Mouse (Mus musculus): ENCODE measurements around the gene A730009L09Rik. TPM values are rescaled to one million over a fixed set of nuclear protein-coding genes. Genes with fewer than 3 reads are reported as not detected.

Gene A730009L09Rik
- polyA plus RNA-seq, 1 experiment from 2014 or later: not detected

DNA sequence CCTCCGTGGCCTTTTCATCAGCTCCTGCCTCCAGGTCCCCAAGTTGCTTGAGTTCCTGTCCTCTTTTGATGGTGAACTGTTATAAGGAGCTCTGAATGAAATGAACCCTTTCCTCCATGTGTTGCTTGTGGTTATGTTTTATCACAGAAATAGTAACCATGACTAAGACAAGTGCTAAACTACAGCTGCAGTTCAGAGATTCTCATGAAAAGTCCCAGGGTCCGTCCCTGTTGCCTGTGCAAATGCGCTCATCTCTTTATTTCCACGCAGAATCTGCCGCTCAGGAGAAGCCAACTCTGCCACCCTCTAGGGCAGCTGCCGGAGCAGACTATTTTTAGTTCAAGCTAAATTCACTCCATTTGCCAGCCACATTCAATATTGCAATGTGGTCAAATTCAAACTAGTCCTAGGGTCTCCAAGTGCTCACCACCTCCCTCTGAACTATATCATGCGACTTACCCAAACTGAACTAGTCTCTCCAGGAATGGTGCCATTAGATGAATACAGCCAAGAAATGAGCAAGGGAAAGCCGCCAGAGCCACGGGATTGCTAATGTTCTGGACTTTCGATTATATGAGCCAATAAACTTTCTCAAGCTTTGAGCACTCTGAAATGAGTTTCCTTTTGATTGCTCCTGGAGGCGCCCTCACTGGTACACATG is 7.2 kb downstream of the A730009L09Rik start:
- no peaks in the 10 kb centered on the region for H3K9me3 ChIP-seq
- no peak for ATAC-seq (ENCODE audit: insufficient read depth, low FRiP score, low read depth)
- no peaks in the 10 kb centered on the region for H3K36me3 ChIP-seq
- H3K4me2 ChIP-seq: no peak overlapping the region
- WGBS: 88% methylated on average over 11 of the region's 11 CpGs
- H3K4me3 ChIP-seq (replicated peaks): no peak overlapping the region
- no peak overlapping the region for H3K27ac ChIP-seq
- no peaks in the 10 kb centered on the region for H3K27me3 ChIP-seq (replicated peaks)
- no peak overlapping the region for H3K9ac ChIP-seq
- H3K4me1 ChIP-seq: no peaks in the 10 kb centered on the region

DNA sequence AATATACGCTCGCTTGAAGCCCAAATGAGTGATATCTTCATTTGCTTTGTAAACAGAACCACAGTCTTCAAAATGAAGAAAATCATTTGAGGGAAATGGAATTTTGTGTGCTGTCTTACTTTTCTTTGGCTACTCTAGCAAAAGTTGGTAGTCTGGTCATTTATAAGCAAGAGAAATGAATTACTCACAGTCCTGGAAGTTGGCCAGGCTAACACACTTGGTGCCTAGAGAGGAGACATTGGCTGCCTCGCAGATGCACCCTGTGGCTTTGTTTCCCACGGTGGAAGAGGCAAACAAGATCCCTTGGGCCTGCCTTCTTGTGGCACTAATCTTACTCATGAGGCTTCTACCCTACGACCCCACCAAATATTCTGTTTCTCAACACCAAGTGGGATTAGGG is 8.1 kb downstream of the A730009L09Rik start:
- Histone ChIP-seq H3K36me3 (no peaks in the 10 kb centered on the region), H3K9ac (no peak overlapping the region), H3K9me3 (no peaks in the 10 kb centered on the region), H3K27ac (no peak overlapping the region), H3K4me2 (no peak overlapping the region), H3K4me1 (no peaks in the 10 kb centered on the region), H3K27me3 (replicated peaks) (no peaks in the 10 kb centered on the region), H3K4me3 (replicated peaks) (no peak overlapping the region)
- 75% methylated on average over 5 of the region's 5 CpGs for WGBS
- ATAC-seq (ENCODE audit: insufficient read depth, low FRiP score, low read depth): no peak

DNA sequence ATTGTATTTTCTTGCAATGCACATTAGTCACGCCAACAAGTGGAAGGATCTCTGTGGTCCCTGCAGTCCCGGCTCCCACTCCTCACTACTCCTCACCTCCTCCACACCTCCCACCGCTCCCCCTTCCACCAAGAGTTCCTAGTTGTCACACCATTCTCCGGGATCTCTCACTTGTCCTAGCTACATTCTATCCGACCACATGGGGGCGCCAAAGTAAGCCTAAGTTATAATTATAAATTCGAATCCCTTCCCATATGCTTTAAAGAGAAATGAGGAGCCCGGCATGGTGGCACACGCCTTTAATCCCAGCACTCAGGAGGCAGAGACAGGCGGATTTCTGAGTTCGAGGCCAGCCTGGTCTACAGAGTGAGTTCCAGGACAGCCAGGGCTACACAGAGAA is 12.5 kb downstream of the A730009L09Rik start:
- Histone ChIP-seq H3K4me2 (no peak overlapping the region), H3K4me3 (replicated peaks) (no peak overlapping the region), H3K36me3 (no peaks in the 10 kb centered on the region), H3K9ac (no peak overlapping the region), H3K27ac (no peak overlapping the region), H3K27me3 (replicated peaks) (no peaks in the 10 kb centered on the region), H3K4me1 (no peaks in the 10 kb centered on the region), H3K9me3 (no peaks in the 10 kb centered on the region)
- no peak for ATAC-seq (ENCODE audit: insufficient read depth, low FRiP score, low read depth)
- WGBS: 60% methylated on average over 11 of the region's 11 CpGs

DNA sequence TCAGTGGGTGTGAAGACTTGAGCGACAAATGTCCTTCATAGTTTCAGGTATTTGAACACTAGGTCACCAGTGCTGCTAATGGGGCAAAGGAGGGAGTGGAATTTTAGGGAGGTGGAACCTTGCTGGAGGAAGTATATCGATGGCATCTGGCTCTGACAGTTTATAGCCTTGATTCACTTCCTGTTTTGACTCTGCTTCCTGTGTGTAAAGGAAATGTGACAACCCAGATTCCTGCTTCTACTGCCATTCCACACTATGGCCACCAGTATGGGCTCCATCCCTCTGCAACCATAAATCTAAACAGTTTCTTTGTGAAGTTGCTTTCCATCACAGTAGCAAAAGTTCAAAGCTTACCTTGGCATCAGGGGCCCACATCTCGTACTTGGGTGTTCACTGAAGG is 17.9 kb downstream of the A730009L09Rik start:
- ATAC-seq (ENCODE audit: insufficient read depth, low FRiP score, low read depth): no peak
- Histone ChIP-seq H3K4me1 (no peaks in the 10 kb centered on the region), H3K9me3 (no peaks in the 10 kb centered on the region), H3K9ac (no peak overlapping the region), H3K27me3 (replicated peaks) (no peaks in the 10 kb centered on the region), H3K36me3 (no peaks in the 10 kb centered on the region), H3K27ac (no peak overlapping the region), H3K4me3 (replicated peaks) (no peak overlapping the region), H3K4me2 (no peak overlapping the region)
- 88% methylated on average over 3 of the region's 3 CpGs for WGBS

DNA sequence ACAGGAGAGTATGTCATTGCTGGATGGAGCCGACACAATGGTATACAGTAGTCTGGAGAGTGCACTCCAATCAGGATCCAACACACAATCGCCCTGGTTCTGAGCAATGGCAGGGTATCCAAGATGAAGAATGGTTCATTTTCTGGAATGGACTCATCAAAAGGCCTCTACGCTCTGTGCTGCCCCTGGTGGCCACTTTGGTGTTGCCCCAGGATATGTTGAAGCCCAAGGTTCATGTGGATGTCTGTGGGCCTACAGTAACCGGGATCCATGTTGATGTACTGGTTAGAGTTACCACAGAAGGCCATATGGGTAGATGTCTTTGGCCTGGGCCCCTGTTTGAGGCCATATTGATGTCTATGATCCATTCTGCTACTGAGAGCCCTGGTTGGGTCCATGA is 31.1 kb downstream of the A730009L09Rik start:
- H3K27ac ChIP-seq: no peak overlapping the region
- H3K9ac ChIP-seq: no peak overlapping the region
- H3K9me3 ChIP-seq: no peaks in the 10 kb centered on the region
- no peak; the same call in 1 of the 2 replicates for ATAC-seq (ENCODE audit: insufficient read depth, low FRiP score, low read depth)
- H3K4me2 ChIP-seq: no peak overlapping the region
- WGBS: 86% methylated on average over 4 of the region's 4 CpGs
- no peaks in the 10 kb centered on the region for H3K4me1 ChIP-seq
- no peaks in the 10 kb centered on the region for H3K36me3 ChIP-seq
- no peaks in the 10 kb centered on the region for H3K27me3 ChIP-seq (replicated peaks)
- no peak overlapping the region for H3K4me3 ChIP-seq (replicated peaks)

DNA sequence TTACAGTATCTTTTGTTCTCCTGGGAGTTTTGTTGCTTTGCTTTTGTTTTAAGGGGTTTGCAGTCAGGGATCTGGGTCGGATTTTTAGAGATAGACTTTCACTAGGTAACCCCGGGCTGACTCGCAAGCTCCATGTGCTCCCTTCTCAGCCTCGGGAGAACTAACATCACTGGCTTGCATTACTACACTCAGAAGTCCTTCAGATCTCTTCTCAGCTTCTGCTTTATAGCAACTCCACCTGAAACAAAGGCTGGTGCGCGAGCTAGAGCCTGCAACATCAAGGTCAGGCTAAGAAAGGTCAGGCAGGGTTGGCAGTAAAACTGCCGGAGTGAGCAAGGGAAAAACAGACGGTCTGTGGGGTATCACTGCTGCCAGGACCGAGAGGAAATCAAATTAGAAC is 34.2 kb downstream of the A730009L09Rik start:
- H3K9ac ChIP-seq: no peak overlapping the region
- H3K4me1 ChIP-seq: no peaks in the 10 kb centered on the region
- WGBS: 50% methylated on average over 9 of the region's 9 CpGs
- no peak overlapping the region for H3K4me3 ChIP-seq (replicated peaks)
- H3K9me3 ChIP-seq: no peaks in the 10 kb centered on the region
- H3K27ac ChIP-seq: no peak overlapping the region
- no peaks in the 10 kb centered on the region for H3K27me3 ChIP-seq (replicated peaks)
- H3K36me3 ChIP-seq: no peaks in the 10 kb centered on the region
- H3K4me2 ChIP-seq: no peak overlapping the region
- ATAC-seq (ENCODE audit: insufficient read depth, low FRiP score, low read depth): no peak

DNA sequence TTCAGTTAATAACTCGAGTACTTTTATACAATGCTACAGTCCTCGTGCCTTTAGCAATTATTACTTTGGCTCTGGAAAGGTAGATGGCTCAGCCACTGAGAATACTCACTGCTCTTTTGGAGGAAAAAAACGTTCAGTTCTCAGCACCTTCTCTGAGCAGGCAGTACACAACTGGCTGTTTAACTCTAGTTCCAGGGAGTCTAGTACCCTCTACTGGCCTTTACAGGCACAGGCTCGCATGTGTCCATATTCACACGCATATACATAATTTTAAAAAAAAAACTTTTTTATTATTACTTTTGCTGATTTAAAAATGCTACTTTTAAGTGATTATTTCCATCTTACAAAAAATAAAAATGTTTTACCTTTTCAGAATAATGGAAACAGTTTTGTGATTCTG is 35.5 kb downstream of the A730009L09Rik start:
- ATAC-seq (ENCODE audit: insufficient read depth, low FRiP score, low read depth): no peak
- H3K36me3 ChIP-seq: no peaks in the 10 kb centered on the region
- no peaks in the 10 kb centered on the region for H3K4me1 ChIP-seq
- WGBS: 81% methylated on average over 5 of the region's 5 CpGs
- no peak overlapping the region for H3K9ac ChIP-seq
- no peaks in the 10 kb centered on the region for H3K27me3 ChIP-seq (replicated peaks)
- no peak overlapping the region for H3K27ac ChIP-seq
- H3K9me3 ChIP-seq: no peaks in the 10 kb centered on the region
- H3K4me3 ChIP-seq (replicated peaks): no peak overlapping the region
- H3K4me2 ChIP-seq: no peak overlapping the region

DNA sequence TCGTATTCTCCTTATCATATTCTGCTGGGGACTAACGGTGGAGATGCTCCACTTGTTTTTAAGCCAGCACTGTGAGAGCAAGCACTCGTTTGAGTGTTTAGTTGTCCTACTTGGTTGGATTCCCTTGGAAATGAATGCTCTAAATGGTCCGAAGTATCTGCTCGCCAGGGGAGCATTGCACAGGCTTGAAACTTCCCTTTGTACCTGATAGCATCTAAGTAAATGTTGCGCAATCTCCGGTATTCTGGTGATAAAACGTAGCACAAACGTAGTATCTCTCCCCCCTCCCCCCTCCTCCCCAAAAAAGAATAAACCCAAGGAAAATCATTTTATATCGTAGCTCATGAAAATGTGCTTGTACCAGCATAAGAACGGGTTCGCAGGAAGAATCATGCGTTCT is 39.1 kb downstream of the A730009L09Rik start:
- no peak overlapping the region for H3K4me3 ChIP-seq (replicated peaks)
- no peaks in the 10 kb centered on the region for H3K27me3 ChIP-seq (replicated peaks)
- no peak overlapping the region for H3K27ac ChIP-seq
- H3K9me3 ChIP-seq: no peaks in the 10 kb centered on the region
- no peak for ATAC-seq (ENCODE audit: insufficient read depth, low FRiP score, low read depth)
- no peaks in the 10 kb centered on the region for H3K36me3 ChIP-seq
- no peaks in the 10 kb centered on the region for H3K4me1 ChIP-seq
- no peak overlapping the region for H3K4me2 ChIP-seq
- 80% methylated on average over 13 of the region's 13 CpGs for WGBS
- no peak overlapping the region for H3K9ac ChIP-seq

DNA sequence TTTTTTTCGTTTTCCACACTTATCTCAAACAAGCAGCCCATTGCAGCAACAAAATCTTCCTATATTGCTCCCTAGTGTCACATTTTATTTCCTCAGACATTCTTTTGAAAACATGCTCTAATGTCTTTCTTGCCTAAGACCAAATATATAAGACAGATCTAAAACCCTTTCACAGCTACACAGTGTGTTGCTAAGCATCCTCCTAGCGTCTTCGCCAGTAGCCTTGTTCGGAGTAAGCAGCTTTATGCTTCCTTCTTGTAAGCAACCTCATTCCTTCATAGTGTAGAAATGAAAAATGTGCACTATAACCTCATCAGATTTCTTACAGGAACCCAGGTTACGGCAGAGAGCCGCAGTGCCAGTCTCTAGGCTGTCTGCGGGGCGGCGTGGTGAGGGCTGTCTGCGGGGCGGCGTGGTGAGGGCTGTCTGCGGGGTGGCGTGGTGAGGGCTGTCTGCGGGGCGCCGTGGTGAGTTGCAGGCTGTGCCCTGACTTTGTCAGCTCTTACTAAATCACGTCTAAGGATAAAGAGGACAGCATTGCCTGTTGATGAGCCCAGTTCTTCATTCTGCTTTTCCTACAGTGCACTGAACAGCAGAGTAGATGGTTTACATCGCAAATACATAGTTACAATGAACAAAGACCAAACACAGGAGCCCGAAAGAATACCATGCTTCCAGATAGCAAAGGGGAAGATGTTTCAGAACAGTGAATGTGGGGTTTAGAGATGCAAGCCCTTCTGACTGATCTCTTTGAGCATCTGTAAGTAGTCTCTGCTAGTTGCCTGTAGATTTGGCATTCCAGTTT is 43.4 kb downstream of the A730009L09Rik start:
- H3K27ac ChIP-seq: no peak overlapping the region
- no peak overlapping the region for H3K9ac ChIP-seq
- H3K9me3 ChIP-seq: no peaks in the 10 kb centered on the region
- no peak overlapping the region for H3K4me2 ChIP-seq
- H3K36me3 ChIP-seq: no peaks in the 10 kb centered on the region
- H3K4me3 ChIP-seq (replicated peaks): no peak overlapping the region
- WGBS: 63% methylated on average over 20 of the region's 20 CpGs
- no peaks in the 10 kb centered on the region for H3K4me1 ChIP-seq
- H3K27me3 ChIP-seq (replicated peaks): no peaks in the 10 kb centered on the region
- no peak for ATAC-seq (ENCODE audit: insufficient read depth, low FRiP score, low read depth)

DNA sequence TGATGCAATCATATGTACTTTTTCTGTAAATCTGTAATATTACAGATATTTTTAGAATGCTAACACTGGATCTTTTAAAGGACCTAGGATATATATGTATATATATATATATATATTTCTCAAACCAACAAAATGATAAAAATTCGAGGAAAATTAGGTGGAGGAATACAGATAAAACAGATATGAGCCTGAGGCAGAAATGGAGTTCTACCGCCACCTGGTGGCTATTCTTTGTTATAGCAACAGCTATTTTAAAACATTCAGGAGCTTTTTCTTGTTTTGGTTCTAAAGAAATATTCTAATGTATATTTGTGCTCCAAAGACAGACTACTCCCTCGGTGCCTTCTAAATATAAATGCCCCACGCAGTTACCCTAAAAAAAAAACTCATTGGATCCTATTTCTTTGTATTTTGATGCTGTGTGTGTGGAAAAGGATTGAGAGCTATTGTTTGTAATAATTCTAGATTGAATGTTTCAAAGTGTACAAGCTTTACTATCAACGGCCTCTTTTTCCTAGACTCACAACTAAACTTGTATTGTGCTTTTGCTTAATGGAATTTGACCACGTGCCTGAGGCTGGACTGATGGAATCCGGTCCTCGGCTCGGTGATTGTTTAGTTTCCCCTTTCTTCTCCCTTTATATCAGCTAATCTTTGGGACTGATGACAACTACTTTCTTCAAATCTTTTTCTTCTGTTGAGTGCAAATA is 44.8 kb downstream of the A730009L09Rik start:
- H3K9ac ChIP-seq: no peak overlapping the region
- 23% methylated on average over 9 of the region's 9 CpGs for WGBS
- no peak overlapping the region for H3K4me3 ChIP-seq (replicated peaks)
- no peak overlapping the region for H3K27ac ChIP-seq
- H3K36me3 ChIP-seq: no peaks in the 10 kb centered on the region
- H3K27me3 ChIP-seq (replicated peaks): no peaks in the 10 kb centered on the region
- H3K4me2 ChIP-seq: no peak overlapping the region
- H3K4me1 ChIP-seq: no peaks in the 10 kb centered on the region
- ATAC-seq (ENCODE audit: insufficient read depth, low FRiP score, low read depth): no peak
- no peaks in the 10 kb centered on the region for H3K9me3 ChIP-seq

DNA sequence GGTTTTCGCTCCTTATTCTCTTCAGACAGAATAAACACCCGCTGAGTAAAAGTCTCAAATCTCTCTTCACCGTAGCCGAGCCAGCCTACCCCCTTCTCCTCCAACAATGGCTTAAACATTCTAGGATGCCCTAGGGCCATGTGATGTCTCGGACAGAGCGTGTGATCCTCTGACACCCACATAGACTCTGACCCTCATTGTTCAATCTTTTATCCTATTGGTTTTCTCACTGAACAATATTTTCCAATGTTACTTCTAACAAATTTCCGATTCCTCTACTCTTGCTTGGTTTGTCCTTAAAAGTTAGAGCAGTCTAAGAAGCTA is 45.3 kb downstream of the A730009L09Rik start:
- no peaks in the 10 kb centered on the region for H3K36me3 ChIP-seq
- no peak overlapping the region for H3K27ac ChIP-seq
- H3K9me3 ChIP-seq: no peaks in the 10 kb centered on the region
- WGBS: 74% methylated on average over 7 of the region's 7 CpGs
- ATAC-seq (ENCODE audit: insufficient read depth, low FRiP score, low read depth): no peak
- no peaks in the 10 kb centered on the region for H3K27me3 ChIP-seq (replicated peaks)
- no peak overlapping the region for H3K4me2 ChIP-seq
- H3K9ac ChIP-seq: no peak overlapping the region
- no peaks in the 10 kb centered on the region for H3K4me1 ChIP-seq
- H3K4me3 ChIP-seq (replicated peaks): no peak overlapping the region

Measured in stomach, embryonic 15.5 days (tissue).